Mouse (Mus musculus): ENCODE results near the gene Gm45623. TPM values are rescaled to one million over a fixed set of nuclear protein-coding genes. Genes with fewer than 3 reads are reported as not detected.

Gm45623 gene
- total RNA-seq, 2 experiments from 2014 or later, result 12.6 to 13.5 TPM

DNA sequence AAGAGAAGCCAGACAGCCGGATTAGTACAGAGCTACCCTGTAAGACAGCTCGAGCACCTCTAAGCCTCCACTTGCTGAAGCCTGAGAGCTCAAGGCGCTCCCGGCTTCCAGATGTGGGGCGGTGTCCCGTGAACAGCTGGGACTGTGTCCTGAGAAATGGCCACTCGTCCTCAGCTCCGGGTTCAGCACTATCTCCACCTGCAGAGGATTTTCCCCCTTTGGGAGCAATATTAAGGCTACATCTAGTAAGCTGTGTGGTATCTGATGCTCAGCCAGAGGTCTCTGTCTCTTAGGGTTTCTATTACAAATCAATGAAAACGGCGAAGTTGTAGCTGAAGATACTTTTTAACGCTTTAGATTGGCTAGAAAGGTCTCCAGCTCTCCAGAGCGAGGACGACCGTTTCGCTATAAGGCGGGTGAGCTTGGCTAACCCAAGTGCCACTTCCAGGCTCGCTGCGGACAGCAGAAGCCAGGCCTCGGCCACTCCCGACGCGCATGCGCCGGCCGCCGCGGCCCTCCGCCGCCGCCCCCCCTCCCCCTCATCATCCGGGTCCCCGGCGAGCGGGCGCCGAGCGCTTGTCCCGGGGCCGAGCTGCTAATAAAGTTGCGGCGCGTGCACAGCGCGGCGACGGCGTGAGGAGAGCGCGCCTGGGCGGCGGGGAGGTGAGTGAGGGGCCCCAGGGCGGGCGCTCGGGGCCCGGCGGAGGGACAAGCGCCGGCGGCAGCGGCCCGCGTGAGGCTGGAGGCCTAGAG lies 51.0 kb downstream of the Gm45623 start, which contains the start of gene Smad5:
Gene Smad5, plus strand, starts transcription at position 542 of the 753 bp plus-strand sequence.
- DNase-seq (ENCODE audit: low spot score in 2 of 2), result peak; percentile 75 to 86

Other genes with a start within 250 kb of the Gm45623 start
- 10 to 100 TPM; 10.5 to 10.6 TPM for gene Fbxl21, start 231.4 kb downstream of the Gm45623 start, total RNA-seq (2021)
- not detected for gene Lect2, start 205.3 kb downstream of the Gm45623 start, total RNA-seq (2021)
- 1 to 10 TPM; 3.4 to 4.0 TPM for gene Tgfbi, start 144.3 kb downstream of the Gm45623 start, total RNA-seq (2021)
- gene Smad5, start 50.8 kb downstream of the Gm45623 start, total RNA-seq (2021), result 10 to 100 TPM; 22.7 TPM
- gene Trpc7, start 142.2 kb upstream of the Gm45623 start, total RNA-seq (2021), result 1 to 10 TPM; 1.9 to 2.3 TPM